Mouse (Mus musculus) left cerebral cortex, postnatal 25 days (tissue): Measurements from ENCODE around the gene Cst9. TPM values are rescaled to one million over a fixed set of nuclear protein-coding genes. Genes with fewer than 3 reads are reported as not detected.

Experiments used
- DNase-seq, 2 experiments: peaks; one replicate each; pipeline ENCODE4 v3.0.0; 2022; ENCODE audit warnings: low spot score in 2 of 2, mixed read lengths in 1 of 2
- intact Hi-C: fragments of 180-260 bp; cut with DNase I; formaldehyde crosslinking; loops from one replicate; pipeline ENCODE4 v1.15.1; 2025
- total RNA-seq, 2 experiments: library from RNA; stranded (reverse); gene quantifications; 2 replicates each; pipeline ENCODE4 v1.2.3; 2021

The Cst9 gene
- total RNA-seq = not detected

DNA sequence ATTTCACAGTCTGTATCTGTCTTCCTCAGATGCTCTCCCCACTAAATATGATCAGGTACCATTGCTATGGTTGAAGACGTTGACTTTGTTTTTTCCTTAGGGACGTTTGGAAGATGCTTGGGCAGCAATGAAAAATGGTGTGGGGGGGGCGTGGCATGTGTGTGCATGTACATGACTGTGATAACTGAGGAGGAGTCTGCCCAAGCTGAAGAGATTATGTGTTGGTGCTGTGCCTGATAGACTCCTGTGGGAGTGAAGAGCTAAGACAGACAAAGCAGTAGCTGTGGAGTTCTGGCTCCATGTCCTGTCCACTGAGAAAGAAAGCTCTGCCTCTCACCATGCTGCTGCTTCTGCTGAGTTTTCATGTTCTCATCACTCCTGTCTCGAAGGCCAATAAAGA is at the start of gene Cst9:
Gene Cst9, plus strand, starts transcription at position 236 of the 400 bp plus-strand sequence.
- intact Hi-C loops = no loop called here
- DNase-seq = no peak

DNA sequence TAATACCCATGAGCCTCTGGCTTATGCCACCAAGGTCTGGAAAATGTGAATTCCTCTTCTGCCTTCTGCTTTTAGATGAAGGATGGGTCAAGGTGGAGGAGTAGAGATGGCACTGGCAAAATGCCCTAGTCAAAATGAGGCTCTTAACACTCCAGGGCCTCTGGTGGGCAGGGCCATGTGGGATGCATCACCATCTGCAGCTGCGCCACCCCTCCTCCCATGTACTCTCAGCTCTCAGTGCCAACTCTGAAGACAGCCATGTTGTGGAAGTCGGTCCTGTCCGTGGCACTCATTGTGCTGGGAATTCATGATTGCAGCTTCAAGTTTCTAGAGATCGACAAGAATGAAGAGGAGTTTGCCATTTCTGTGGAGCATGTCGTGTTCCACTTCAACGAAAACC is 45.8 kb upstream of the Cst9 start, which contains the start of gene Cst12:
Gene Cst12, plus strand, starts transcription at position 220 of the 400 bp plus-strand sequence.
- peak in 1 of 2 experiments; percentile 6 for DNase-seq
- intact Hi-C loops = no loop called here

DNA sequence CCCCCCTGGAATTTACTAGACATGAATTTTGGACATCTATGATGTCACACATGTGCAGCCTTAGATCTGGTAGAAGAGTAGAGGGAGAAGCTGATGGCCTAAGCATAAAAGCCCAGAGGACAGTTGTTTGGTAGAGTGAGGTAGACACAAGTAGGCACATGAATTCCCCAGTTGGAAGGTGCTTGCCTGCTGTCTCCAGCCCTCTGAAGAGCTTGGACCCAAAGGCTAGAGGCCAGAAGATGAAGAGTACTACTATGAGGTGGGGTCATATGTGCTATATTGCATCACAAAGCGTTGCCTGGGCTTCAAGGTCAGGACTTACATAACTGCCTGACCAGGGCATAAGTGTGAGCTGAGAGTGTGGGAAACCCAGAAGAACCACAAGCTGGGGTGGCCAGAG is 36.5 kb upstream of the Cst9 start, which contains the start of gene Cst8:
Gene Cst8, plus strand, starts transcription at position 301 of the 400 bp plus-strand sequence.
- no peak for DNase-seq
- intact Hi-C loops = no loop called here

DNA sequence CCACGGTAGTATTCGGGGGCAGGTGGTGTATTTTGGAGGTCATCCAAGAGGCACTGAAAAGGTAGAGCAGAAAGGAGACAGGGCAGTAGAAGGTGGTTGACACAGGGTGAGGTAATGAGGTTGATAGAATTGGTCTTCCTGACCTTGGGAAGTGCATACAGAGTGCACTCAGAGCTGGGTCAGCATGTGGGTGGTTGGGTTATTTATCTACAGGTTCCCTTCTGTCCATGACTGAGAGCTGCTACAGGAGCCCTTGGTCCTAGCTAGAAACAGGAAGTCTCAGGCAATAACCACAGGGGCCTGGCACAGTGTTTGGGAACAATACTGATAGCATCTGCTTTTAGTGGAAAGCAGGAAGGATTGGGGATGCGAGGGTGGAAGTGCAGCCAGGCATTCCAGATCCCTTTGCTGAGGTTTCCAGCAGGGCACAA is 33.4 kb upstream of the Cst9 start:
- intact Hi-C loops = no loop called here
- no peak for DNase-seq

DNA sequence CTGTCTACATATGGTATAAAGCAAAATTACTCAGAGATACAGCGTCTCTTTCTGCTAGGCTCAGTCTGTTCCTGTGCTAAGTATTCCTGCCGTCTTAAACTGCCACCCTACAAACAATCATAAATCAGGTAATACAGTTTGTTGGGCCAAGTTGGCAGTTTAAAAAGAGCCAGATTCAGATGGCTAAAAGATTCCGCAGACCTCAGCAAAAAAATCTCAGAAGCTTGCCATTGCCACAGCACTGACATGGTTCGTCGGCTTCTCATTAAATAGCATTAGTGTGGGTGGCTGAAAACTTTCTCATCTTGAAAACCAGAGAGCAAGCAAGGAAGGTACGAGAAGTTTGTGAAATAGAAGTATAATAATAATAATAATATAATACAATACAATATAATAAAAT is 28.3 kb upstream of the Cst9 start:
- no peak for DNase-seq
- intact Hi-C loops = no loop called here

DNA sequence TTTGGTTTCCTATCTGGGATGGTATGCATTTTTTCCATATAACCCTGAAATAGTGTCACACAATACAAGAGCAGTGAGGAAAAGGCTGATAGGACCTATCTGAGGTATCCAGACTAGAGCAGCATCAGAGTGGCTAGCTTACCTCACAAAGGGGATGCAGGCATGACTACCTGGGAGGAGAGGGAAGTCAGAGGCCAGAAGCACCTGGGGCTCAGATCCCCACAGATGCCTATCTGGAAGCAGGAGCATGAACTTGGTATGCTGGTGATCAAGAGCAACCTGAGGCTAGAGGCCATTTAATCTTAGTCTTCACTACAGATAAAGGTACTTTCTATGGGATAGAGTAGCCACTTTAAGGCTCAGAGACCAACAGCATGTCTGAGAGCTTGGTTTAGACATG is 15.0 kb upstream of the Cst9 start, which contains the start of gene Cst13:
Gene Cst13, plus strand, starts transcription at position 173 of the 400 bp plus-strand sequence.
- no peak for DNase-seq
- intact Hi-C loops = no loop called here

DNA sequence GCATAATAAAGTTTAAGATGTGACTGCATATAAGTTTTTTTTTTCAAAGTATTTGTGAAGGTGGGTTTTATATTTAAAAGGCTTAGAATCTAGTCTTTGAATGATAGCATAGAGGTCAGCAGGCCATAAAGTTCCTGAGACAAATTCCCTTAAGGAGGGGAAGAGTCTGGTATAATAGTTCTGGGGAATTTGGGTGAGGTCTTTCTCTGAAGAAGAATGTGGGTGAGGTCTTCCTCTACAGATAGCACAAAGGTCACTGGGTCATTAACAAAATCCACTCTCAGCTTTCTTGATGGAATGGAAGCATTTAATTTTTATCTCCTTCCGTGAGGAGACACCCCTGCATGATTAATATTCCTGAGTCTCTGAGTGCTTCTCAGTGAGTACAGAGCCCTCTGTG is 9.0 kb upstream of the Cst9 start:
- intact Hi-C loops = no loop called here

DNA sequence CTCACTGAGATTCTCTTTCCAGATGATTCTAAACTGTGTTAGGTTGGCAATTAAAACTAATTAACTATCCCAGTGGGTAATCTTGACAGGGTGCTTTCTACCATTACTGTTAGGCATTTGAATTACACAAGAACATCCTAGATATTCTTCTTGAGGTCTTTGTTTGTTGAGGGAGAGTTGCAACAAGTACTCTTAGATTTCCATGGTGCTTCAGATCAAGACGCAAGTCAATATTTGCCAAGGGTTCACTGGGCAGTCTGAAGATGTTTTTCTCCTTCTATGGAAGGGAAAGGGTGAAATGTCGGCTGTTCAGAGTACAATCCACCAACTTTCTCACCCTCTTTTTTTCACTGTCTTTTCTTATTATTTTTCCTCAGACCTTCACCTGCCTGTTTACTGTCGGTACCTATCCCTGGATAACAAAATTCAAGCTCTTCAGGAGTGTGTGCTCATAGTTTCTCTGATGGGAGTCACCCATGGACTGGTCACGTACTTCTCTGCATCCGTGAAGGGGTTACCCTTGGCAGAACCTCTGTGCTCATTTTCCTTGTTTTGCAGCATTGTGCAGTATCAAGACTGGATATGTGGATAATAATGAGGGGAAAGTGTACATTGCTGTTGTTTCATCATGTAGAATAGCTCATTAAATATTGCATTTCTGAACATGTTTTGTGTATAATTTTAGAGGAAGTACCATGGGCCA is 3.3 kb downstream of the Cst9 start:
- no peak for DNase-seq
- intact Hi-C loops = no loop called here

More for the DNA sequence above, 9.0 kb upstream of the Cst9 start:
- no peak for DNase-seq

DNA sequence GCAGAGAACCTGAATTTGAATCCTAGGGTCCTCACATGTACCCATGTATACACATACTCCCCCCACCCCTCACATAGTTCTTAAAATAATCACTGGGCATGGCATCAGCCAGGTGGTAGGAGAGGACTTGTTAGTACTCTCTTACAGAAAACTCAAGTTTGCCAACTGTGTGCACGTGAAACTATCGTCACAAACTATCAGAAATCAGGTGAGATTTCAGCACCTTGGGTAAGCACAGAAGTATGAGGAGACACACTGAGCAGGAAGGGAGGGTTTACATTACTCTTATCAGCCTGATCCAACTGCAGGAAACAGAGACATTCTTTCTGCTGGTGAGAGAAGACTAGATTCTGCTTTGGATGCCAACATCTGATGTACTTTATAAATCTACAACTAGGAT is 4.3 kb downstream of the Cst9 start:
- no peak for DNase-seq
- intact Hi-C loops = no loop called here

DNA sequence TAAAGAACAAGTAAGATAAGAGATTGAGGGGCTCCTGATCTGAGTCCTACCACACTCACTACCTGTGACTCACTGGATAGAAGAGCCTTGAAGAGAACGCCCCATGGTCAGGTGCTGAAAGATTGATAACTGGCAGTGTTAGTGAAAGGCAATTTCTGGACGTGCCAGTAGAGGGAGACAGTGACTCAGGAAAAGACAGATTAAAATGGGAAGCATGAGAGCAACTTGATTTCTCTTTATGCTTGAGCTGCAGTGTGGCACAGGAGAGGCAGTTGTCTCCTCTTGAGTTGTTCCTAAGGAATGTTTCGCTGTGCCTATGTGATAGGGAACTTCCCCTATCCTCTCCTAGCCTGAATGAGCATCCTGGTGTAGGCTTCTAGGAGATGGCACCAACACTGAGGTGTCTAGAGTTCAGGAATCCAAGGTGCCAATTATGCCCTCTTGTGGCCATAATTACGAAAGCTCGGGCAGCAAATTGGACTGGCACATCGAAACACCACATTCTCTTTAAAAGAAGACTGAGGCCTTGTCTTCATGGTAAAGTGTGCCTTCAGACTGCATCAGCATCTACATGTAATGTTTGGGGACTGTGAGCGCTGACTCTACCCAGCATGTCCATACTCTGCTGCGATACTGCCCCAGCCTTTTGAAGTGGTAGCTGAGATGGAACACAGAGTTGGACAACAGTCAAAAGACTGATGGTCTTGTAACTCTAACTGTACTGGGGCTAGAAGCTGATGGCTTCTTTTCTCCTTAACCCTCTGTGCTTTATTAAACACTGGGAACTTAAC is 16.4 kb downstream of the Cst9 start:
- intact Hi-C loops = loop anchor here (1.0 to 5.0 kb wide), 2 partner anchors 51 to 99 kb away; partner anchors contain the start of gene Cstl1
- DNase-seq = peak; percentile 81 to 90

DNA sequence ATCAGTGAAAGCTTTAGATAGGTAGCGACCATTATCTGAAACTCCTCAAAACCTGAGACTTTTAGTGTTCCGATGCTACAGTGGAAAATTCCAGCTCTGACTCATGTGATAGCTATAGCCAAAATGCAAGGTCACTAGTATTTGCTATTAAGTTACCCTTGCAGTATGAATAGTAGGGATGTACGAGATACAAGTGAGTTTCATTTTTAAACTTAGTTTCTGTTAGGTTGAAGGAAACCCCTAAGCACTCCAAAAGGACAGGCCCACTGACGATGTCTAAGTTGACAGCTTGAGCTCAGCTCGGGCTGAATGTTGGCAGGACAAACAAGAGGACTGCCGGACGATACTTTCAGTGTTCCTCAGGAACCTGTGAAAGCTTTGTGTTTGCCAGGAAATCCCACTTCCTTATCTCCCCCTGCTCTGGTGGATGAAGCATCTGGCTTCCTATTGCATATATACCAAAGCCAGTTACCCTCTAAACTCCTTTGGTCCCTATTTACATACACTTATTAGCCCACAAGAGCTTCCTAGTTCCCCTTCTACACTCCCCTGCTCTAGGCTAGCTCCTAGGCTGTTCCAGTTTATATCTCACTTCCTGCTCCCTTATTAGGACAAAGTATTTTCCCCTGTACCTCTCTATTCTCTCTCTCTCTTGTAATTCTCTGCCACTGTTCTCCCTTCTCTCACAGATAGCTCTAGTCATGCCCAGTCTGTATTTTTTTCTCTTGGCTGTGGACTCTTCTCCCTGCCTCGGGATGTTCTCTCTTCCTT is 21.9 kb downstream of the Cst9 start:
- intact Hi-C loops = no loop called here
- no peak for DNase-seq

DNA sequence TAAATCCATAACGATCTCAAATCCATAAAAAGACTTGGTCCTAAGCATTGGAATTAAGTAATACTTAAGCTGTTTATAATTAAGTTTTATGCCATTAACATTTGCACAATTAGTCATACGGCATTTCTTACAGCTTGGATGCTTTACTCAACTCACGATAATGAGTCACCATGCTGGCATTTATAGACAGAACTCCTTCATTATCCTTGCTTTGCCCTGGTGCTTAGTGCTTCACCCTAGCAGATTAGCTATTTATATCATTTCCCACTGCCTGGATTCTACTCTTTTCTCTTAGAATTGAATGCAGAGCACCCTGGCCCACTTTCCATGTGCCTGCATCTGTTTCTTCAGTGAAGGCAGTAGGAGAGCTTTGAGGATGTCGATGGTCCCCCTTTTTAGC is 22.6 kb downstream of the Cst9 start:
- intact Hi-C loops = no loop called here
- DNase-seq = peak in 1 of 2 experiments; percentile 53

DNA sequence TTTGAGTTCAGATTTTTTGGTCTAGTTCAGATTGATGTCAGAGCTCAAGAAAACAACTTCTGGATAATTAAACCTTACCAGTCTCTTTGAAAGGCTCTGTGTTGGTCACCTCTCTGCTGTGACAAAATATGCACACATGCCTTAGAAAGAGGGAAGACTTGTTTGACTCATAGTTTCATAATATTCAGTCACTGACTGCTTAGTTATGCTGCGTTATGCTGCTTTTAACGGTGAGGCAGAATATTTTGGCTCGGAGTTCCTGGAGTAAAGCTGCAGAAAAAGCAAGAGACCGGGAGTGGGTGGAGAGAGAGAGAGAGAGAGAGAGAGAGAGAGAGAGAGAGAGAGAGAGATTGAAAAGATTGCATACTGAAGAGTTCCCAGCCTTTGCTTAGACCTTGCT is 26.0 kb downstream of the Cst9 start:
- intact Hi-C loops = no loop called here
- peak in 1 of 2 experiments; percentile 64 for DNase-seq

DNA sequence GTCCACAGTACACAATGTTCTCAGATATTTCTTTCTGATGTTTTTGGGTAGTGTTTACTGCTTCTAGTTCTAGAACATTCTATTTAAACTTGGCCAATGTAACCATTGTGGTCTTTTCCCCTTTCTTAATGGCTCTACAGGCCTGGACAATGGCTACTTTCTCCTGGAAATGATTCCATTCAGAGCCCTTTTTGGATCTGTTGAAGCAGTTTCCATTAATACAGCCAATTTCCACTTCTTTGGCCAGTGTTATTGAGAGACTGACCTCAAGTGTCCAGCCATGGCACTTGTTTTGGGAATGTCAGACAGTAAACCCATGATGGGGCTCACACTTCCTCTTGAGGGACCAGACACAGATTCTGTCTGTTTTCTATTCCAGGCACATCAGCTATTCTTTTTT is 26.7 kb downstream of the Cst9 start:
- intact Hi-C loops = no loop called here

DNA sequence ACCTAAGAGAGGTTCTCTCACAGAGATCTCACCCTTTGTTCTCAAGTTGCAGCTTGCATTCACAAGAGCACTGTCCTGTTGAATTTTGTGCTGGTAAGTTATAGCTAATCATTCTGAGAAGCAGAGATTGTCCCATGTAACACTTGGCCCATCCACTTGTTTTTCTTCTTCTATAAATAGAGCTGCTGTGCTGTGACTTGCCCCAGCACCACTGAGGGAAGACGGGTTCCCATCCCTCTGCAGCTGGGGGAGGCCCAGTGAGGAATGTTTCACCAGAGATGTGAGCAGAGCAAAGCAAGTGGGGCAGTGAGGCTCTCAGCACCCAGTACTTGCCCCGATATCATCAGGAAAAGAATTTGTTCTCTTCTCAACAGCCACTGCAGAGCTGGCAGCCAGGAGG is 30.0 kb downstream of the Cst9 start, which contains the start of gene 9230104L09Rik:
Gene 9230104L09Rik, minus strand, starts transcription at position 73 of the 400 bp plus-strand sequence.
- intact Hi-C loops = no loop called here
- no peak for DNase-seq

More for the DNA sequence above, 26.7 kb downstream of the Cst9 start:
- DNase-seq = peak in 1 of 2 experiments; percentile 36

DNA sequence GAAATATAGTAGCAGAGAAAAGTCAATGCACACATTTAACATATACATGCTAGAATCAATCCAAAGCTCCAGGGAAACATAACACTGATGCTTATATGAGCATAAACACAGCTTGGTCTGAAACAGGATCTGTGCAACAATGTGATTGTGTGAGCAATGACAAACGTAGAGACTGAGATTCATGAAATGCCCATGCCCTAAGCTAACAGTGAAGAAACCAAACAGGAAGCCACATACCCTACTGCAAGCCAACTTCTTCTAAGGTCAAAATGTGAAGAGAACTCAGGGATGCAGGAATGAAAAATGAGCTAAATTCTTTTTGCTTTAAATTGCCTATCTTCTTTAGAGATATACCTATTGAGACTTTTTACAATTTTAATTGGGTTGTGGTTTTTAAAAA is 34.0 kb downstream of the Cst9 start:
- no peak for DNase-seq
- intact Hi-C loops = no loop called here

DNA sequence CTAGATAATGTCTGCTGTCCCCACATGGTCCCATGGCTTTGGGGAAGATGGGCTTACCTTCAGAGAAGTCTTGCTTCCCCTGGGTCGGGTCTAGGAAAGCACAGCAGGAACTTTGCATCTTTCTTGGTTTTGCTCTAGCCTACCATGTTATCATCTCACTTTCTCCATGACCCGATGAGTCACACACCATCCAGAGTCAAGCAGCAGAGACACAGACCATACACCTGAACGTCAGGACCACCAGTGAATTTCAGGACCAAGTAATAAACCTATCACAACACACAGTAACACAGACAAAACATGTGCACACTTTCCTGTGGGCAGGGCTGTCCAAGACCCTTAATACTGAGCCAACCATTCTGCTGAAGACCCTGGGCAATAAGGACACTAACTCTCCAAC is 35.6 kb downstream of the Cst9 start:
- intact Hi-C loops = no loop called here
- DNase-seq = no peak

DNA sequence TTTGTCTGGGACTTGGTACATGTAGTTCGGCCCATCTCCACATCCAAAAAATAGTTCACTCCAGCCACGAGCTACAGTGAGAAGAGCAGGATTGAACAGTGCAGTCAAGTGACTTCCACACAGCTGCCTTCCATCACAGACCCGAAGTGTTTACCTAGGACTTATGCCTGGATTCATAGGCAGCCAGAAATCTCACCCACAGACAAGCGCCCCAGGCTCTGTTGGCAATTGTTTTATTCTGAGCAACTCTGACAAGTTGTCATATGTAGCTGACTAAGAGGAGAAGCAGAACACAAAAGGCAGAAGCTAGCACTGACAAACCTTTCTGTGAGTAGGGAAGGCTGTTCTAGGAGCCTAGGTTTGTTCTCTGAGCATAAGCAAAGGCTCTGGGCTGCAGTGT is 37.9 kb downstream of the Cst9 start:
- intact Hi-C loops = no loop called here

DNA sequence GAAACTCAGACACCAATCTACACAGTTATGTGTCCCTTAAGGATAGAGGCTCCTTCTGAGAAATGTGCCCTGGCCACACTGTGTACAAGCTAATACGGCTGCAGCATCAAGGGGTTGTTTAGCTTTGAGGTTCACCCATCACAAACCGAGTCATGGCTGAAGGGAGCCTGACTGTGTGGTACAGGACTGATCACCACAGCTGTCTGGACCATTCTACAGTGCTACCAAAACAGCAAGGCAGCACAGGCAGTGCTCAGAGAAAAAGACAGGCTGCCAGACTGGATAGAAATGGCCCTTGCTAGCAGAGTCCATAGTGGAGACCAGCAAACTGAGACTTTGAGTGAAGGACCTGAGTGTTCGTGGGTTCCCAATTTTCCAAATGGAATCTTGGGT is 39.3 kb downstream of the Cst9 start:
- intact Hi-C loops = loop anchor here (2.0 kb wide), 1 partner anchor 27 kb away; no protein-coding TSS in a partner anchor
- DNase-seq = no peak

More for the DNA sequence above, 37.9 kb downstream of the Cst9 start:
- DNase-seq = peak in 1 of 2 experiments; percentile 40
